Mouse (Mus musculus) lung, embryonic 16.5 days (tissue): ENCODE measurements around the gene Gm49318. TPM values are rescaled to one million over a fixed set of nuclear protein-coding genes. Genes with fewer than 3 reads are reported as not detected.

Experiments
- ATAC-seq: fragments of 200-750 bp; cut with Nextera tagmentation; 2 replicates; pipeline ENCODE4 v1.8.0; 2017; ENCODE audit warnings: low read depth, mild to moderate bottlenecking, moderate library complexity
- H3K27ac ChIP-seq: fragments of 300-500 bp; sonication (generic); 2 replicates; pipeline ENCODE4 v1.5.1; 2014; ENCODE audit warnings: mild to moderate bottlenecking, control low read depth, low read length
- H3K27me3 ChIP-seq: fragments of 300-500 bp; sonication (generic); 2 replicates; pipeline ENCODE4 v1.6.1; 2014; ENCODE audit warnings: low read depth, low read length, mixed read lengths; ENCODE audit not compliant: control insufficient read depth, insufficient read depth
- H3K36me3 ChIP-seq: fragments of 300-500 bp; sonication (generic); 2 replicates; pipeline ENCODE4 v1.6.1; 2014; ENCODE audit warnings: low read length; ENCODE audit not compliant: control insufficient read depth, insufficient read depth
- H3K4me1 ChIP-seq: fragments of 300-500 bp; sonication (generic); replicated peaks from 2 replicates; pipeline ENCODE4 v1.6.1; 2014; ENCODE audit warnings: low read length, mixed read lengths; ENCODE audit not compliant: control insufficient read depth, insufficient read depth
- H3K4me2 ChIP-seq: fragments of 300-500 bp; sonication (generic); 2 replicates; pipeline ENCODE4 v1.6.1; 2014; ENCODE audit warnings: low read depth, low read length, control low read depth
- H3K4me3 ChIP-seq: fragments of 300-500 bp; sonication (generic); 2 replicates; pipeline ENCODE4 v1.5.1; 2014; ENCODE audit warnings: mild to moderate bottlenecking, low read length, control low read depth
- H3K9ac ChIP-seq: fragments of 300-500 bp; sonication (generic); 2 replicates; pipeline ENCODE4 v1.6.1; 2014; ENCODE audit warnings: low read length, control low read depth
- H3K9me3 ChIP-seq: fragments of 300-500 bp; sonication (generic); 2 replicates; pipeline ENCODE4 v1.6.1; 2016; ENCODE audit warnings: low read length; ENCODE audit not compliant: control insufficient read depth
- WGBS: fragments of 180-500 bp; shearing (Covaris S2); extraction: QIAGEN DNeasy Blood & Tissue Kit; methylation state at CpG from one replicate; pipeline ENCODE4 v1.1.7; 2014; 5-methylcytosine and 5-hydroxymethylcytosine counted together
- polyA plus RNA-seq: library from polyadenylated mRNA; unstranded; fragments of >200 nt; fragmentation: Nextera tagmentation; extraction: Ambion mirVana; gene quantifications from 2 replicates; pipeline ENCODE4 v1.2.1, GENCODE M21; 2015

Gm49318 gene
- polyA plus RNA-seq, 1 experiment from 2014 or later: not detected

DNA sequence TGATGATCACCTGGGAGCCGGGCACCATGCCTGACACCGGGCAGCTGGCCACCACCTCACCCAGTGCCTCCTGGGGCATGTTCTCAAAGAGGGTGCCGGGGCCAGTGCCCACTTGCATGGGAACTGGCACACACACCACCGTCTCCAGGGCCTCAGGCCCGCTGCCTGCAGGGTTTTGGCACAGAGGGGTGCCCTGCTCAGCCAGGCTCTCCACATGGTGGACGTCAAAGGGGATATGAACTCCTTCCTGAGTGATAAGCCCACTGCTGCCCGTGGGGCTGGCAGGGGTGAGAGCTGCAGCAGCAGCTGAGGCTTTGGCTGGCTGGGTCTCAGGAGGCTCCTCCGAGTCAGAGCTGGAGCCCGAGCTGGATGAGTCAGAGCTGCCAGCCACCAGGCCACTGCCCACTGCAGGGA, 13.0 kb downstream of the Gm49318 start:
- Histone ChIP-seq H3K9ac (no peak overlapping the region), H3K9me3 (no peaks in the 10 kb centered on the region), H3K4me1 (peaks cover 3% of the 10 kb centered on the region; the same call in 1 of the 2 replicates), H3K27me3 (peaks cover 15% of the 10 kb centered on the region), H3K4me2 (no peak overlapping the region), H3K36me3 (peaks cover 24% of the 10 kb centered on the region), H3K27ac (no peak overlapping the region), H3K4me3 (no peak overlapping the region)
- WGBS: 82% methylated on average over 9 of the region's 9 CpGs
- no peak for ATAC-seq

- Histone ChIP-seq H3K9ac (no peak overlapping the region), H3K27ac (no peak overlapping the region), H3K4me2 (no peak overlapping the region), H3K27me3 (peaks cover 24% of the 10 kb centered on the region), H3K4me3 (no peak overlapping the region), H3K4me1 (peaks cover 3% of the 10 kb centered on the region; the same call in 1 of the 2 replicates), H3K9me3 (no peaks in the 10 kb centered on the region), H3K36me3 (peaks cover 20% of the 10 kb centered on the region)
- ATAC-seq: no peak
- WGBS: 91% methylated on average over 7 of the region's 9 CpGs
Measured at GRCm38 (mm10) chr9:22057031-22057517, 14.0 kb downstream of the Gm49318 start.

GRCm38 (mm10) chr9:22056303-22056910, 14.7 kb downstream of the Gm49318 start:
- H3K4me1 ChIP-seq: peaks cover 9% of the 10 kb centered on the region; the same call in 1 of the 2 replicates
- peaks cover 20% of the 10 kb centered on the region for H3K36me3 ChIP-seq
- H3K27ac ChIP-seq: no peak overlapping the region
- no peak for ATAC-seq
- no peaks in the 10 kb centered on the region for H3K9me3 ChIP-seq
- peaks cover 31% of the 10 kb centered on the region for H3K27me3 ChIP-seq
- WGBS: 65% methylated on average over 9 of the region's 9 CpGs
- H3K4me3 ChIP-seq: no peak overlapping the region
- H3K4me2 ChIP-seq: no peak overlapping the region
- no peak overlapping the region for H3K9ac ChIP-seq

- WGBS: 25% methylated on average over 29 of the region's 29 CpGs
- Histone ChIP-seq H3K4me3 (no peak overlapping the region), H3K4me2 (no peak overlapping the region), H3K4me1 (peaks cover 14% of the 10 kb centered on the region; the same call in 1 of the 2 replicates), H3K9me3 (no peaks in the 10 kb centered on the region), H3K9ac (no peak overlapping the region), H3K27me3 (peaks cover 38% of the 10 kb centered on the region), H3K27ac (no peak overlapping the region), H3K36me3 (peaks cover 20% of the 10 kb centered on the region)
- ATAC-seq: no peak
Measured at GRCm38 (mm10) chr9:22055713-22056112, 15.3 kb downstream of the Gm49318 start.

GRCm38 (mm10) chr9:22054411-22055076, 16.5 kb downstream of the Gm49318 start:
- Histone ChIP-seq H3K36me3 (peaks cover 16% of the 10 kb centered on the region), H3K27me3 (peaks cover 49% of the 10 kb centered on the region), H3K4me1 (peaks cover 18% of the 10 kb centered on the region; the same call in 1 of the 2 replicates), H3K27ac (no peak overlapping the region), H3K4me3 (no peak overlapping the region), H3K9me3 (no peaks in the 10 kb centered on the region), H3K4me2 (0 out of 2 replicates have a peak overlapping the region, but pooled peaks have one; percentile 9), H3K9ac (no peak overlapping the region)
- WGBS: 3% methylated on average over 32 of the region's 32 CpGs
- peak; percentile 27; the same call in 1 of the 2 replicates for ATAC-seq

DNA sequence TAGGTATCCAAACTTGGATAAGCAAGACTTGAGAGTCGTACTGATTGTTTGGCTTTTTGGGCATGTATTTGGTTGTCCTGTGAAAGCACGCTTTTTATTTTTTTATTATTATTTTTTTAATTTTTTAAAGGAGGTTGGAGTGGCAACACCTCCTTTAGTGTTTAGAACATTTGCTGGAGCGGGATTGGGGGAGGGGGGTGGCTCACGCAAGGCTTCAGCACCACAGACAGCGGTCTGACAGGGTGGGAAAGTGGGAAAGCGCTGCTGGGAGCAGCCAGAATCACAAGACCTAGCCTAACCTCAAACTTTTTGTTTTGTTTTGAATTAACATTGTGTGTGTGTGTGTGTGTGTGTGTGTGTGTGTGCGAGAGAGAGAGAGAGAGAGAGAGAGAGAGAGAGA, 17.4 kb downstream of the Gm49318 start:
- Histone ChIP-seq H3K9me3 (no peaks in the 10 kb centered on the region), H3K9ac (no peak overlapping the region), H3K4me3 (no peak overlapping the region), H3K4me1 (peaks cover 18% of the 10 kb centered on the region; the same call in 1 of the 2 replicates), H3K36me3 (peaks cover 12% of the 10 kb centered on the region), H3K27ac (no peak overlapping the region), H3K4me2 (no peak overlapping the region), H3K27me3 (peaks cover 55% of the 10 kb centered on the region)
- 22% methylated on average over 7 of the region's 7 CpGs for WGBS
- ATAC-seq: no peak

GRCm38 (mm10) chr9:22051958-22052254, 19.2 kb downstream of the Gm49318 start, which contains the start of gene Elavl3:
Elavl3 (minus strand) TSS chr9:22052023.
- ATAC-seq: no peak
- Histone ChIP-seq H3K4me2 (peak within 1 kb of the TSS; percentile 53), H3K4me3 (peak within 1 kb of the TSS; percentile 37), H3K27ac (no peak within 1 kb of the TSS), H3K9ac (no peak within 1 kb of the TSS), H3K4me1 (peaks cover 18% of the 10 kb centered on the region; the same call in 1 of the 2 replicates), H3K9me3 (no peaks in the 10 kb centered on the region), H3K27me3 (peaks cover 55% of the 10 kb centered on the region), H3K36me3 (no peaks in the 10 kb centered on the region; the same call in 1 of the 2 replicates)
- WGBS: 1% methylated on average over 24 of the region's 28 CpGs

- Histone ChIP-seq H3K4me1 (peaks cover 18% of the 10 kb centered on the region; the same call in 1 of the 2 replicates), H3K9me3 (no peaks in the 10 kb centered on the region), H3K4me3 (peak overlapping the region; percentile 37), H3K36me3 (no peaks in the 10 kb centered on the region), H3K27ac (no peak overlapping the region), H3K27me3 (peaks cover 55% of the 10 kb centered on the region), H3K4me2 (peak overlapping the region; percentile 53), H3K9ac (no peak overlapping the region)
- no peak for ATAC-seq
- WGBS: 3% methylated on average over 40 of the region's 67 CpGs
Measured at GRCm38 (mm10) chr9:22051161-22051957, 19.7 kb downstream of the Gm49318 start.
